Mouse (Mus musculus) embryo, embryonic 10 days (tissue): Measurements from ENCODE around the gene Bahd1.

Experiments used
- DNase-seq: peaks from one replicate; pipeline ENCODE4 v3.0.0-alpha.2; 2015; ENCODE audit warnings: low spot score

The Bahd1 gene

GRCm38 (mm10) chr2:118898771-118899170 lies 1.4 kb upstream of the Bahd1 start:
- no peak for DNase-seq

GRCm38 (mm10) chr2:118899306-118899705 lies 871 bp upstream of the Bahd1 start:
- DNase-seq = no peak

GRCm38 (mm10) chr2:118900826-118901140 lies 606 bp downstream of the Bahd1 start:
- DNase-seq = no peak

- DNase-seq = peak; percentile 96
Observed at GRCm38 (mm10) chr2:118901175-118902031, 1.2 kb downstream of the Bahd1 start.

- DNase-seq = peak; percentile 74
Observed at GRCm38 (mm10) chr2:118902051-118903025, 2.2 kb downstream of the Bahd1 start.

- no peak for DNase-seq
Observed at GRCm38 (mm10) chr2:118903333-118903741, 3.2 kb downstream of the Bahd1 start.

GRCm38 (mm10) chr2:118905433-118906117 lies 5.4 kb downstream of the Bahd1 start:
- DNase-seq = no peak

- DNase-seq = no peak
Observed at GRCm38 (mm10) chr2:118906118-118906492, 5.9 kb downstream of the Bahd1 start.

GRCm38 (mm10) chr2:118907781-118908180 lies 7.6 kb downstream of the Bahd1 start:
- no peak for DNase-seq

- DNase-seq = no peak
Observed at GRCm38 (mm10) chr2:118909151-118909550, 9.0 kb downstream of the Bahd1 start.

- DNase-seq = no peak
Observed at GRCm38 (mm10) chr2:118910605-118911278, 10.6 kb downstream of the Bahd1 start.

- DNase-seq = no peak
Observed at GRCm38 (mm10) chr2:118912706-118913105, 12.5 kb downstream of the Bahd1 start.

GRCm38 (mm10) chr2:118913551-118914276 lies 13.5 kb downstream of the Bahd1 start:
- no peak for DNase-seq

GRCm38 (mm10) chr2:118914685-118915084 lies 14.5 kb downstream of the Bahd1 start:
- DNase-seq = no peak

- DNase-seq = no peak
Observed at GRCm38 (mm10) chr2:118916436-118916835, 16.3 kb downstream of the Bahd1 start.

GRCm38 (mm10) chr2:118918543-118918942 lies 18.4 kb downstream of the Bahd1 start:
- no peak for DNase-seq

- DNase-seq = no peak
Observed at GRCm38 (mm10) chr2:118920428-118920827, 20.3 kb downstream of the Bahd1 start.

GRCm38 (mm10) chr2:118925952-118926351 lies 25.8 kb downstream of the Bahd1 start:
- peak; percentile 59 for DNase-seq

GRCm38 (mm10) chr2:118926361-118926997 lies 26.3 kb downstream of the Bahd1 start, which contains the start of gene Chst14:
Chst14 (plus strand) TSS chr2:118926496.
- peak; percentile 83 for DNase-seq

- peak; percentile 34 for DNase-seq
Observed at GRCm38 (mm10) chr2:118926998-118927739, 27.0 kb downstream of the Bahd1 start.
